Mouse (Mus musculus) stomach, embryonic 14.5 days (tissue): Measurements from ENCODE around the gene Zfp423. TPM values are rescaled to one million over a fixed set of nuclear protein-coding genes. Genes with fewer than 3 reads are reported as not detected.
"Not testable (repeated sequence)": the region's sequence is repeated elsewhere in the genome, so short reads cannot be mapped to it uniquely, and the experiment has no call there.

Source experiments
- ATAC-seq: fragments of 200-750 bp; cut with Nextera tagmentation; 2 replicates; pipeline ENCODE4 v1.8.0; 2017; ENCODE audit warnings: low read depth, moderate TSS enrichment; ENCODE audit not compliant: insufficient number of reproducible peaks, insufficient read depth, low FRiP score
- H3K27ac ChIP-seq: fragments of 300-500 bp; sonication (generic); 2 replicates; pipeline ENCODE4 v1.5.1; 2014; ENCODE audit warnings: mild to moderate bottlenecking, low read length, moderate library complexity, mixed read lengths
- H3K27me3 ChIP-seq: fragments of 300-500 bp; sonication (generic); 2 replicates; pipeline ENCODE4 v1.6.1; 2014; ENCODE audit warnings: low read length, control low read depth, mixed read lengths; ENCODE audit not compliant: control insufficient read depth, insufficient read depth
- H3K36me3 ChIP-seq: fragments of 300-500 bp; sonication (generic); 2 replicates; pipeline ENCODE4 v1.6.1; 2014; ENCODE audit warnings: mild to moderate bottlenecking, control low read depth, low read length, moderate library complexity, mixed read lengths; ENCODE audit not compliant: control insufficient read depth, insufficient read depth
- H3K4me1 ChIP-seq: fragments of 300-500 bp; sonication (generic); 2 replicates; pipeline ENCODE4 v1.6.1; 2014; ENCODE audit warnings: low read length, control low read depth, mixed read lengths; ENCODE audit not compliant: control insufficient read depth, insufficient read depth
- H3K4me2 ChIP-seq: fragments of 300-500 bp; sonication (generic); replicated peaks from 2 replicates; pipeline ENCODE4 v1.6.1; 2014; ENCODE audit warnings: low read depth, low read length, control low read depth
- H3K4me3 ChIP-seq: fragments of 300-500 bp; sonication (generic); 2 replicates; pipeline ENCODE4 v1.5.1; 2014; ENCODE audit warnings: low read depth, low read length, control low read depth
- H3K9ac ChIP-seq: fragments of 300-500 bp; sonication (generic); replicated peaks from 2 replicates; pipeline ENCODE4 v1.6.1; 2014; ENCODE audit warnings: low read depth, mild to moderate bottlenecking, control low read depth, low read length, moderate library complexity, mixed read lengths
- H3K9me3 ChIP-seq: fragments of 300-500 bp; sonication (generic); 2 replicates; pipeline ENCODE4 v1.6.1; 2016; ENCODE audit warnings: low read depth, low read length, control low read depth; ENCODE audit not compliant: control insufficient read depth
- WGBS: fragments of 180-500 bp; shearing (Covaris S2); extraction: QIAGEN DNeasy Blood & Tissue Kit; methylation state at CpG from one replicate; pipeline ENCODE4 v1.1.7; 2014; 5-methylcytosine and 5-hydroxymethylcytosine counted together
- polyA plus RNA-seq: library from polyadenylated mRNA; unstranded; fragments of >200 nt; fragmentation: Nextera tagmentation; extraction: Ambion mirVana; gene quantifications from 2 replicates; pipeline ENCODE4 v1.2.1, GENCODE M21; 2014

Zfp423 gene
- polyA plus RNA-seq, 1 experiment from 2014 or later: 13.6 TPM

GRCm38 (mm10) chr8:87860905-87861304 is 98.5 kb downstream of the Zfp423 start:
- Histone ChIP-seq H3K4me2 (0 out of 2 replicates have a peak overlapping the region, but pooled peaks have one; percentile 16), H3K27me3 (no peaks in the 10 kb centered on the region), H3K4me1 (peaks cover 11% of the 10 kb centered on the region; the same call in 1 of the 2 replicates), H3K9me3 (no peaks in the 10 kb centered on the region), H3K27ac (no peak overlapping the region), H3K9ac (no peak overlapping the region), H3K36me3 (no peaks in the 10 kb centered on the region), H3K4me3 (no peak overlapping the region)
- WGBS: 54% methylated on average over 6 of the region's 6 CpGs
- no peak for ATAC-seq

- Histone ChIP-seq H3K9ac (no peak overlapping the region), H3K4me1 (no peaks in the 10 kb centered on the region; the same call in 1 of the 2 replicates), H3K4me2 (no peak overlapping the region), H3K36me3 (no peaks in the 10 kb centered on the region), H3K27ac (no peak overlapping the region), H3K9me3 (no peaks in the 10 kb centered on the region), H3K27me3 (no peaks in the 10 kb centered on the region), H3K4me3 (no peak overlapping the region)
- no peak for ATAC-seq
- WGBS: 81% methylated on average over 3 of the region's 3 CpGs
Measured at GRCm38 (mm10) chr8:87851871-87852270, 107.5 kb downstream of the Zfp423 start.

- 68% methylated on average over 5 of the region's 5 CpGs for WGBS
- no peak for ATAC-seq
- H3K27ac ChIP-seq: no peak overlapping the region
- H3K9me3 ChIP-seq: no peaks in the 10 kb centered on the region
- no peak overlapping the region for H3K4me2 ChIP-seq
- no peaks in the 10 kb centered on the region; the same call in 1 of the 2 replicates for H3K4me1 ChIP-seq
- no peak overlapping the region for H3K4me3 ChIP-seq
- no peaks in the 10 kb centered on the region for H3K27me3 ChIP-seq
- H3K9ac ChIP-seq: no peak overlapping the region
- no peaks in the 10 kb centered on the region for H3K36me3 ChIP-seq
Measured at GRCm38 (mm10) chr8:87851380-87851779, 108.0 kb downstream of the Zfp423 start.

GRCm38 (mm10) chr8:87848836-87849235 is 110.6 kb downstream of the Zfp423 start:
- no peak for ATAC-seq
- H3K9ac ChIP-seq: no peak overlapping the region
- H3K9me3 ChIP-seq: no peaks in the 10 kb centered on the region
- H3K4me3 ChIP-seq: no peak overlapping the region
- H3K36me3 ChIP-seq: no peaks in the 10 kb centered on the region
- no peak overlapping the region for H3K27ac ChIP-seq
- H3K27me3 ChIP-seq: no peaks in the 10 kb centered on the region
- H3K4me1 ChIP-seq: no peaks in the 10 kb centered on the region; the same call in 1 of the 2 replicates
- no peak overlapping the region for H3K4me2 ChIP-seq
- 87% methylated on average over 5 of the region's 5 CpGs for WGBS

GRCm38 (mm10) chr8:87847796-87848195 is 111.6 kb downstream of the Zfp423 start:
- H3K9me3 ChIP-seq: no peaks in the 10 kb centered on the region
- no peak for ATAC-seq
- H3K27ac ChIP-seq: 0 out of 2 replicates have a peak overlapping the region, but pooled peaks have one; percentile 27
- H3K36me3 ChIP-seq: no peaks in the 10 kb centered on the region
- no peak overlapping the region for H3K4me3 ChIP-seq
- WGBS: 58% methylated on average over 6 of the region's 6 CpGs
- no peaks in the 10 kb centered on the region for H3K27me3 ChIP-seq
- H3K4me1 ChIP-seq: no peaks in the 10 kb centered on the region; the same call in 1 of the 2 replicates
- no peak overlapping the region for H3K9ac ChIP-seq
- H3K4me2 ChIP-seq: no peak overlapping the region

GRCm38 (mm10) chr8:87842096-87842495 is 117.3 kb downstream of the Zfp423 start:
- H3K4me3 ChIP-seq, ATAC-seq, H3K9ac ChIP-seq, H3K36me3 ChIP-seq, H3K4me1 ChIP-seq, H3K27ac ChIP-seq, H3K9me3 ChIP-seq, H3K4me2 ChIP-seq, H3K27me3 ChIP-seq: not testable (repeated sequence)
- 81% methylated on average over 11 of the region's 11 CpGs for WGBS

- Histone ChIP-seq H3K9me3 (no peaks in the 10 kb centered on the region), H3K4me2 (peak overlapping the region; percentile 28), H3K4me1 (peaks cover 52% of the 10 kb centered on the region), H3K27ac (peak overlapping the region; percentile 58), H3K9ac (no peak overlapping the region), H3K27me3 (no peaks in the 10 kb centered on the region), H3K36me3 (no peaks in the 10 kb centered on the region), H3K4me3 (no peak overlapping the region)
- WGBS: 11% methylated on average over 6 of the region's 6 CpGs
- no peak for ATAC-seq
Measured at GRCm38 (mm10) chr8:87837266-87837665, 122.1 kb downstream of the Zfp423 start.

GRCm38 (mm10) chr8:87836866-87837265 is 122.5 kb downstream of the Zfp423 start:
- 17% methylated on average over 16 of the region's 16 CpGs for WGBS
- H3K27ac ChIP-seq: peak overlapping the region; percentile 58
- H3K4me1 ChIP-seq: peaks cover 56% of the 10 kb centered on the region
- no peak overlapping the region for H3K4me3 ChIP-seq
- H3K27me3 ChIP-seq: no peaks in the 10 kb centered on the region
- H3K9ac ChIP-seq: no peak overlapping the region
- H3K4me2 ChIP-seq: peak overlapping the region; percentile 28
- ATAC-seq: peak; percentile 83
- H3K36me3 ChIP-seq: no peaks in the 10 kb centered on the region
- H3K9me3 ChIP-seq: no peaks in the 10 kb centered on the region

GRCm38 (mm10) chr8:87835924-87836323 is 123.5 kb downstream of the Zfp423 start:
- WGBS: 23% methylated on average over 7 of the region's 7 CpGs
- no peak overlapping the region; the same call in 1 of the 2 replicates for H3K4me2 ChIP-seq

More at GRCm38 (mm10) chr8:87835924-87836323, 123.5 kb downstream of the Zfp423 start:
- no peak overlapping the region for H3K4me3 ChIP-seq
- H3K27me3 ChIP-seq: no peaks in the 10 kb centered on the region
- H3K9me3 ChIP-seq: no peaks in the 10 kb centered on the region
- no peak overlapping the region for H3K9ac ChIP-seq
- ATAC-seq: no peak
- no peaks in the 10 kb centered on the region for H3K36me3 ChIP-seq
- H3K4me1 ChIP-seq: peaks cover 65% of the 10 kb centered on the region
- H3K27ac ChIP-seq: peak overlapping the region; percentile 29; the same call in 1 of the 2 replicates
